Mouse (Mus musculus): ENCODE results near the gene Mtor. TPM values are rescaled to one million over a fixed set of nuclear protein-coding genes. Genes with fewer than 3 reads are reported as not detected.

Gene Mtor
- polyA plus RNA-seq, 1 experiment: 41.1 TPM

DNA sequence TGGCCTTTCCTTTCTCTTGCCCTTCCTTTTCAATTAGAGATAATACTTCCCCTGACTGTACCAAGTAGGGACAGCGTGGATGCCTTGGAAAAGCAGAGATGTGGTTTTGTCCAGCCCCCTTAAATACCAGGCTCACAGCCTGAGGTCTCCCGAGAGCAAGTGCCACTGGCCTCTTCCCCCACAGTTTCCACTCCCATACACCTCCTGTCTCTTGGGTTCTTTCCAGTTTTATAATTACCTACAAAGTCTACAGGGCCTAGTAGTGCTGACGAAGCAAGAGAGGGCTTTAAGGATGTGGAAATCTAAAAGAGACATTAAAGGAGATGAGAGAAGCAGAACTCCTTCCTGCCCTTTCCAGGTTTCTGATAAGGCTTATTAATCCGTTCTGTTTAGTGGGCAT, 69.4 kb downstream of the Mtor start:
- peak; percentile 14 for DNase-seq (ENCODE audit: low read depth)
- TF ChIP-seq POLR2A (IDR thresholded peaks at IDR 0.05; ENCODE audit: borderline replicate concordance, extremely low read depth, insufficient read depth, insufficient read length, poor library complexity, severe bottlenecking): no peak
- no peak for TF ChIP-seq CTCF (IDR thresholded peaks at IDR 0.05; ENCODE audit: borderline replicate concordance, extremely low read depth, insufficient read depth, insufficient read length)

DNA sequence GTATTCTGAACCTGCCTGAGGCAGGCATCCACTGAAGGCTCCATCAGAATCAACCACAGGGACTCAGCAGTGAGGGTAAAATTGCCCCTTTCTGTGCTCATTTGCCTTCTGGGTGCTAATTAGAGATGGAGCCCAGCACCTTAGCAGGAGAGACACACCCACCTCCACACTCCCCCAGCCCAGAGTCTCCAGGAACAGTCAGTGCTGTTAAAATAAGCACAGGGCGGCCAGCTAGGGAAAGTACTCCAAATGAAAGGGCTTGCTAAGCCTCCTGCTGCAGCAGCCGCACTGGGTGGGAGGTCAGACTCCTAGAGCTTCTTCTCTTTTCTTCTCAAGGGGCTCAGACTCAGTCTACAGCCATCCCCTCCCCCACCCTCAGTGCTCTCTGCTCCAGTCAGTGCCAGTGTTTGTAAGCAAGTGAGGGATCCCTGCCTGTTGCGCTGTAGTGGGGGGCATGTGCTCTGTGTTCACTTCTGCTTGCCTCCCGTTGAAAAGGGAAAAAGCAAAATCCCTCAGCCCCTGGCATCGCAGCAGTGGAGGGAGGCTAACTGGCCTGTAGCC, 69.9 kb downstream of the Mtor start:
- DNase-seq (ENCODE audit: low read depth): peak; percentile 62
- TF ChIP-seq CTCF (IDR thresholded peaks at IDR 0.05; ENCODE audit: borderline replicate concordance, extremely low read depth, insufficient read depth, insufficient read length) (no peak), POLR2A (IDR thresholded peaks at IDR 0.05; ENCODE audit: borderline replicate concordance, extremely low read depth, insufficient read depth, insufficient read length, poor library complexity, severe bottlenecking) (no peak)

DNA sequence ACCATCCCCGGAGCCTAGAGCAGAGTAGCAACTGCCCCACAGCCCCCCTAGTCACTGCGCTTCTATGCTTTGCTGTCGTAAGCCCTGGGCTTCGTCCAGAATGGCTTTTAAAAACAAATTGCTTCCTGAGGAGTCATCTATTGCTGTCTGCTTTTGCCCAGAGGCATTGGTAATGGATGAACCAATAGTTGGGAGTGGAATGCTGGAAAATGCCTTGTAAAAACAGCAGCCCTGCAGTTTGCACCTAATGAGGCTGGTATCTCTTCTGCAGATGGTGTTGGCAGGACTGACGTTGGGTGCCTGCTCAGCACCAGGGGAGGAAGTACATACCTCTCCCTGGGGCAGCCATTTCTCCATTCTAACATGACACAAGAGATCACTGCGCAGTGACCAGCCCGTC, 75.1 kb downstream of the Mtor start:
- DNase-seq (ENCODE audit: low read depth): no peak

DNA sequence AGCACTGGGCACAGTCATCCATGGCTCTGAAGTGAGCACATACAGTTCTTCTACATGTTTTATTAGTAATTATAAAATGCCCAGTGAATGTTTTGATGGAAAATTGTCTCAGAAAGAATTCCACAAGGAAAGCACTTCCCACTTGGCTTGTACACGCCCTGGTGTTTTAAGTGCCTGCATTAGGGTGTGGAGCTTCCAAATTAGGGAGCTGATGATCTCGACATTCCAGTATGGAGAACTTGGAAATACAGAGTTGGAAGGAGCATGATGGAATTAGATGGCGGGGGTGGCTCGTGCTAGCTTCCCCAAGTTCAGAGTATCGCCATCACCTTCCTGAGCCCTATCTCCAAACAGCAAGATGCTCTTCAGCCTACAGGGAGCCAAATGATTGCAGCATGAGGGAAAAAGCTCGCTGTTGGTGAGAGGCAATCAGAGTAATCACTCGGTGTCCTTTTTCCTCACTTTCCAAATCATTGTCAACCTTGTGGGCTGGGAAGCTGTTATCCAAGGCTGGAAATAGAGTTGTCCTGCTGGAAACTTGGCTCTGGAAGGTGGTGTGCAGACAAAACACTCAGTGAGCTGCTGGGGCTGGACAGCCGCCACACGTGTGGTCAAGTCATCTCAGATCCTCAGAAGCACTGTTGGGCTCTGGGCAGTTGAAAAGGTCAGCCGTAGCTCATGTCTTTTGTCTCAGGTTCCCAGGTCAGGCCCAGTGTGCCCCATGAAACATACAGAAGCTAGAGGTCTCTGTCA, 78.9 kb downstream of the Mtor start:
- TF ChIP-seq CTCF (IDR thresholded peaks at IDR 0.05; ENCODE audit: borderline replicate concordance, extremely low read depth, insufficient read depth, insufficient read length): no peak
- no peak for TF ChIP-seq POLR2A (IDR thresholded peaks at IDR 0.05; ENCODE audit: borderline replicate concordance, extremely low read depth, insufficient read depth, insufficient read length, poor library complexity, severe bottlenecking)
- no peak for DNase-seq (ENCODE audit: low read depth)

More for the DNA sequence above, 75.1 kb downstream of the Mtor start:
- no peak for TF ChIP-seq CTCF (IDR thresholded peaks at IDR 0.05; ENCODE audit: borderline replicate concordance, extremely low read depth, insufficient read depth, insufficient read length)
- no peak for TF ChIP-seq POLR2A (IDR thresholded peaks at IDR 0.05; ENCODE audit: borderline replicate concordance, extremely low read depth, insufficient read depth, insufficient read length, poor library complexity, severe bottlenecking)

DNA sequence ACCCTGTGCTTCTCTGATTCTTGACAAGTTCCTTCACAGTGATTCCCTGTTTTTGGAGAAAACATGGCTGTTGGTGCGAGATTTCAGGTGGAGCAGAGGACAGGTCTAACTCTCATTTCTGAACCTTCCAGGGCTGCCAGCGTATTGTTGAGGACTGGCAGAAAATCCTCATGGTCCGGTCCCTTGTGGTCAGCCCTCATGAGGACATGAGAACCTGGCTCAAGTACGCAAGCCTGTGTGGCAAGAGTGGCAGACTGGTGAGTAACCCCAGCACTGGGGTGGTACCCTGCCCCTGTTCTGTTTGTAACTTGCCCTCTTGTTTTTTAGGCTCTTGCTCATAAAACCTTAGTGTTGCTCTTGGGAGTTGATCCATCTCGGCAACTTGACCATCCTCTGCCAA, 81.9 kb downstream of the Mtor start:
- no peak for DNase-seq (ENCODE audit: low read depth)
- TF ChIP-seq POLR2A (IDR thresholded peaks at IDR 0.05; ENCODE audit: borderline replicate concordance, extremely low read depth, insufficient read depth, insufficient read length, poor library complexity, severe bottlenecking) (no peak), CTCF (IDR thresholded peaks at IDR 0.05; ENCODE audit: borderline replicate concordance, extremely low read depth, insufficient read depth, insufficient read length) (no peak)

DNA sequence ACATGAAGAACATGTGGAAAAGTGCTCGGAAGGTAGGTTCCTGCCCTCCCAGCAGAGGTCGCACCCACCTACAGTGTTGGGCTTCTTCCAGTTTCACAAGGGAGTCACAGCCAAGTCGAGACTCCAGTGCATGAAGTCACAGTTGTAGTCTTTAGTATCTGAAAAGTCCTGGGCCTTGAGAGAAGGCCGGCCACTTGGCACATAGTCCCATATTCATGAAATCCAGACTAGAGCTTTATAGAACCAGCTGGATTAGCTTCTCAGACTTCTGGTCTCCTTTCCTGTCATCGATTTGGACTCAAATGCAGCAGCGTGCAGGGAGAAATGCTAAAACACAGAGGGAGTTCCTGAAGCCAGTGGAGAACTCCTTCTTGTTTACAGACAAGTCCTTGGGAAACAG, 82.4 kb downstream of the Mtor start:
- TF ChIP-seq CTCF (IDR thresholded peaks at IDR 0.05; ENCODE audit: borderline replicate concordance, extremely low read depth, insufficient read depth, insufficient read length): no peak
- no peak for TF ChIP-seq POLR2A (IDR thresholded peaks at IDR 0.05; ENCODE audit: borderline replicate concordance, extremely low read depth, insufficient read depth, insufficient read length, poor library complexity, severe bottlenecking)
- DNase-seq (ENCODE audit: low read depth): no peak

DNA sequence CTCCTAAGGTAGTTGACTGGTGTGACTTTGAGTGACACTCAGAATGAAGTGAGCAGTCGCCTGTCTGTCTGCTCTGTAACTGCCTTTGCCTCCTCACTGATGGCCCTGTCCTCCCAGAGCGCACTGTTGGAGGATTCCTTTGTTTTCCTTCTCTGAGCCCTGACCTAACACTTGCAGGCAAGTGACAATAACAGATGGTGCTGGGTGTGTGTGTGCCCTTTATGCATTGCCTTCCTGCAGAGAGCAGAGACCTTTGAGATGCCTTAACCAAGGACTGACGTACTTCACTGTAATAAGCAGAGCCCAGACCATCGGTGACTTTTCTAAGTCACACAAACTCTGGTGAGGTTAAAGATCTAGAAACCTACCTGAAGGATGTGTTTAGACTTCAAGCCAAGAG, 82.9 kb downstream of the Mtor start:
- no peak for TF ChIP-seq POLR2A (IDR thresholded peaks at IDR 0.05; ENCODE audit: borderline replicate concordance, extremely low read depth, insufficient read depth, insufficient read length, poor library complexity, severe bottlenecking)
- no peak for TF ChIP-seq CTCF (IDR thresholded peaks at IDR 0.05; ENCODE audit: borderline replicate concordance, extremely low read depth, insufficient read depth, insufficient read length)
- no peak for DNase-seq (ENCODE audit: low read depth)

DNA sequence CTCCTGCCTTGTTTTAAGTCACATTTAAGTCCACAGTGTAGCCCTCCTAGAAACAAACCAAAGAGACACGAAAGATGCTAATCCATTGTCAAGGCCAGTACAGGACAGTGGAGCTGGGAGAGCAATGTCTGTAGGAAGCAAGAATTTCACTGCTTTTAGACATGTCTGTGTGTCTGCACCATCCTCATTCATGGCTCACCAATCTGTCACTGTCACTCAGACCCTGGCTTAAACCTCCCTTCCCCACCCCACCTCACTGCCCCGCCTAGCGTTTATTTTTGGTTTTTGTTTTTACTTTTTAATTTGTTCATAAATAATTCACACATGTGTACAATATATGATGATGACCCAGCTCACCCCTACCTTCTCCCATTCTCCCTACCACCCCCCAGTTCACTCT, 84.1 kb downstream of the Mtor start:
- TF ChIP-seq CTCF (IDR thresholded peaks at IDR 0.05; ENCODE audit: borderline replicate concordance, extremely low read depth, insufficient read depth, insufficient read length) (no peak), POLR2A (IDR thresholded peaks at IDR 0.05; ENCODE audit: borderline replicate concordance, extremely low read depth, insufficient read depth, insufficient read length, poor library complexity, severe bottlenecking) (no peak)
- no peak for DNase-seq (ENCODE audit: low read depth)

DNA sequence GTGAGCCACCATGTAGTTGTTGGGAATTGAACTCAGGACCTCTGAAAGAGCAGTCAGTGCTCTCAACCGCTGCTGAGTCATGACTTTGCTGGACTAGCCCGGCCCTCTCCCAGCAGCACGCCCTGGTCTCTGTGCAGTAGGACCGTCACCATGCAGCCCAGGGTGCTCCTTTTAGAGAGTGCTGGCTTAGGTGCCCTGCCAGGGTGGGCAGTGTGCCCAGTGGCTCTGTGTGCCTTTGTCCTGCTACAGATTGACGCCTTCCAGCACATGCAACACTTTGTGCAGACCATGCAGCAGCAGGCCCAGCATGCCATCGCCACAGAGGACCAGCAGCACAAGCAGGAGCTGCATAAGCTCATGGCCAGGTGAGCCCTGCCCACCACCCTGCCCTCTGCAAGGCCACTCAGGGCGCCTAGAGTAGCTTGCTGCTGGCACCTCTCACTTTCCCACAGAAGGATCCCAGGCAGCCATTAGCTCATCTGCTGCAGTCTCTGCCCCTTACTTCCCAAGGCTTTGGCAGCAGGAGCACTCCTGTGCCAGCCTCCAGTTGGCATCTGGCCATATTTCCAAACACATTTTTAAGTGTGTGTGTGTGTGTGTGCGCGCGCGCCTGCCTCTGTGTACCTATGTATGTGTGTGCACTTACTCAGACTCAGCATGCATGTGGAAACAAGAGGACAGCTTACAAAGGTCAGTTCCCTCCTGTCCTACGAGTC, 85.4 kb downstream of the Mtor start:
- DNase-seq (ENCODE audit: low read depth): peak; percentile 73
- no peak for TF ChIP-seq CTCF (IDR thresholded peaks at IDR 0.05; ENCODE audit: borderline replicate concordance, extremely low read depth, insufficient read depth, insufficient read length)
- no peak for TF ChIP-seq POLR2A (IDR thresholded peaks at IDR 0.05; ENCODE audit: borderline replicate concordance, extremely low read depth, insufficient read depth, insufficient read length, poor library complexity, severe bottlenecking)

DNA sequence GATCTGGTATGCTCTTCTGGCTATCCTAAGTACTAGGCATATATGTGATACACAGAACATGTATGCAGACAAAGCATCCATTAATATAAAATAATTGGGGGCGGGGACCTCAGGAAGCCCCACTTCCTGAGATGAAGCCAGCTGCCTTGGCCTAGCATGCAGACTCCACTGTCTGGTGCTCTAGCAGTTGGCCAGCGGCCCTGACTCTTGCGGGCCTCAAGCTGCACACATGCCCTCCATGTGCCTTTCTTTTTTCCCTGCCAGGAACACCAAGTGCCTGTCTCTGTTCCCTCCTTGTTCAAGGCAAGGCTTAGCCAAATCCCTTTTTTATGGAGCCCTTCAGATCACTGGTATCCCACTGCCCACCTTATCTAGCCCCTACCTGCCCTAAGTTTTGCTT, 87.5 kb downstream of the Mtor start:
- DNase-seq (ENCODE audit: low read depth): peak; percentile 20
- TF ChIP-seq POLR2A (IDR thresholded peaks at IDR 0.05; ENCODE audit: borderline replicate concordance, extremely low read depth, insufficient read depth, insufficient read length, poor library complexity, severe bottlenecking) (no peak), CTCF (IDR thresholded peaks at IDR 0.05; ENCODE audit: borderline replicate concordance, extremely low read depth, insufficient read depth, insufficient read length) (no peak)

DNA sequence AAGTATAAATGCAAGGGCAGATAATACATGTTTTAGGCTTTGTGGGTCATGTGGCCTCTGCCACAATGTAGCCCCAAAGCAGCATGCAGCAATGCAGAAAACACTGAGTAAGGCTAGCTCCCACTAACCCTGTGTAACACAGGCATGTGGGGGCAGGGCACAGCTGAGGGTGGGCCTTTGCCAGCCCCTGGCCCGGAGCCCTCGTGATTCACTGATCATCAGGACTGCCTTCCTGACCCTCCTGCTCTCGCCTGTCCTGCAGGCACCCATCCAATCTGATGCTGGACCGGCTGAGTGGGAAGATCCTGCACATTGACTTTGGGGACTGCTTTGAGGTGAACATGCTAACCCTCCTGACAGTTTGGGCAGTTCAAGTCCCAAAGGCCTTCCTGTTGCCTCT, 100.7 kb downstream of the Mtor start:
- no peak for DNase-seq (ENCODE audit: low read depth)
- TF ChIP-seq CTCF (IDR thresholded peaks at IDR 0.05; ENCODE audit: borderline replicate concordance, extremely low read depth, insufficient read depth, insufficient read length) (no peak), POLR2A (IDR thresholded peaks at IDR 0.05; ENCODE audit: borderline replicate concordance, extremely low read depth, insufficient read depth, insufficient read length, poor library complexity, severe bottlenecking) (no peak)

All from brain, embryonic 14.5 days (tissue).